Mouse (Mus musculus) G1E (cell line): ENCODE data around the gene Sptlc2.

Experiments
- CTCF ChIP-seq: IDR thresholded peaks from 2 replicates; pipeline ENCODE4 v1.5.1; 2012; ENCODE audit warnings: low read depth, low read length, inconsistent platforms, mixed read lengths
- GATA1 ChIP-seq: IDR thresholded peaks from 2 replicates; pipeline ENCODE4 v1.6.1; 2012; ENCODE audit warnings: borderline replicate concordance, low read length, inconsistent platforms, mixed read lengths
- TAL1 ChIP-seq: conservative IDR thresholded peaks from 2 replicates; pipeline ENCODE4 v1.6.1; 2012; ENCODE audit warnings: low read depth, low read length, inconsistent platforms, mixed read lengths

- TF ChIP-seq GATA1 (no peak), CTCF (no peak), TAL1 (no peak)
Observed at GRCm38 (mm10) chr12:87279879-87280278, 108.3 kb downstream of the Sptlc2 start.
